Mouse (Mus musculus) kidney, adult 2 months (tissue): ENCODE results near the gene Ift43.

Experiments used
- CTCF ChIP-seq: fragments of 200-500 bp; conservative IDR thresholded peaks from 2 replicates; pipeline ENCODE4 v1.5.1; 2011; ENCODE audit warnings: low read depth, mild to moderate bottlenecking, control low read depth, low read length, moderate library complexity, mixed read lengths; ENCODE audit not compliant: insufficient read depth, insufficient read length
- POLR2A ChIP-seq: fragments of 200-500 bp; IDR thresholded peaks from one replicate; pipeline ENCODE4 v1.6.1; 2011; ENCODE audit warnings: low read depth, low read length, control low read depth

DNA sequence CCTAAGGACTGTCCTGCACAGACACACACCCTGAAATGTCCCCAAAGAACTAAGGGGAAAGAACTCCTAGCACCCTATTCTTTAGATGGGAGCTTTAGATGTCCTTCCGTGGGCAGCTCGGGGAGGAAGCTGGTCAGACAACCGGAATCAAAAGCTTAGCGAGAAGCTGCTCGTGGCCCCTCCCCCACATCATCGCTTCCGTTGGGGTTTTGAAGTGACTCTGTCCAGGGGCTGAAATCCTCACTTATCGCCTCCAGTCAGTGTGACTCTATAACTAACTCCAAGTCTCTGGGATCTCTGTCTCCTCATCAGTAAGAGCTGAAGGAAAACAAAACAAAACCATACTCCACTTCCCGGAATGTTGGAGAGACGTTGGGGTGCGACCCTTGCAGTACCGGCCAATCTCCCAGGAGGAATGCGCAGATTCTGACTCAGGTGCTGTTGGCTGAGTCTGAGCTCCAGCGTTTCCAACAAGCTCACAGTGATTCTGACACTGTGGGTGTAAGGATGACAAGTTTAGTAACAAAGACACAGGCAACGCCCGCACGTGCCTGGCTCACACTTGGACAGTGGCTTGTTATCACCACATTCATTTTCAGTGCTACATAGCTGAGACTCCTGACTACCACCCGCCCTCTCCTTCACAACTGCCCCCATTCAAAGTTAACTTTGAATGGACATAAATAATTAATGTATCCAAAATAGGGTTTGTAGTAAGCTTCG is 107.4 kb downstream of the Ift43 start:
- TF ChIP-seq CTCF (no peak), POLR2A (no peak)
